Mouse (Mus musculus): Measurements from ENCODE around the gene Asb10. TPM values are rescaled to one million over a fixed set of nuclear protein-coding genes. Genes with fewer than 3 reads are reported as not detected.

The Asb10 gene
- not detected for polyA plus RNA-seq (2017; shearing (Covaris generic))

GRCm38 (mm10) chr5:24540387-24541143, at the start of gene Asb10:
Gene Asb10, minus strand, starts transcription at chr5:24540978.

DNA sequence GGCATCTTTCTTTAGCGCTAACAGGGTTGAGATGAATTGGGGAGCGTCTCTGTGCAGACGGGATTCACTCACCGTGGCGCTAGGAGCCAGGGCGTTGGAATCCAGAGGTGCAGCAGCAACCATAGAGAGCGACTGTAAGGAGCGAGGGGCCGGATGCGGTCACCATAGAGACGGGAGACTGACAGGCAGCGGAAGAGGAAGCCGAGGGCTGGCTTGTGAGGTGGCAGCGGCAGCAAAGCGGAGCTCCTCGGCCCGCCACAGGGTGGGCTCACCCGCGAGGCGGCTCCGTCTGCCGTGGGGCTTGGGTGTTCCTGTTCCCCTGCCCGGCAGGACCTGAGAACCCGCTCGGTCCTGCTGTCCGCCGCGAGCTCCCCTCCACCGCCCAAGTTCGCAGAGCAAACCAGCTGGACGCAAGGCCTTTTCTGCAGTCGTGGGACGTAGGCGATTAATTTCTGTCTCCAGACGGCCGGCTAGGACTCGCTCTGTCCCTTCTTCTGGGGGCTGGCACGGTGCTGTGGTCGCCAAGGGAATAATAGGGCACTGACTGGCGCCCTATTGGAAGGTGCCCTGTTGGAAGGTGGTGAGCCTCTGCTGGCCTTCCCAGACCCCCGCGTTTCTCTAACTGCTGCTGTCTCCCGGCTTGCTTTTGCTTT, 45.9 kb upstream of the Asb10 start, which contains the start of gene Chpf2:
Gene Chpf2, plus strand, starts transcription at position 195 of the 653 bp plus-strand sequence.

GRCm38 (mm10) chr5:24577183-24577929, 36.6 kb upstream of the Asb10 start, which contains the start of gene Abcf2:
Gene Abcf2, minus strand, starts transcription at chr5:24577467.

DNA sequence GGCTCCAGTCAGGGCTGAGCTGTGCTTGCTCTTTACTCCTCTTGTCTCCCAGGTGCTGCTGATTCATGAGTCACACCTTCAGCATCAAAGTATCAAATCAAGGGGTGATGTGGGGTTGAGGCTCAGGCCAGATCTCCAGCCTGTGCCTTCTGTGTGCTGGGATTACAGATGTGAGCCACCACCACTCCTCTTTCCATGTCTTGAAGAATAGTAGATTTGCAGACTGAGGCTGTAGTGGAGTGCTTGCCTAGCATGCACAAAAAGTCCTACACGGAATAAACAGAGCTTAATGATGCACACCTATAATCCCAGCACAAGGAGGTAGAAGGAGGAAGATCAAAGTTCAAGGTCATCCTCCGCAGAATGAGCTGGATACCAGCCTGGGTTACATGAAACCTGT, 15.9 kb upstream of the Asb10 start, which contains the start of gene 4931409K22Rik:
Gene 4931409K22Rik, minus strand, starts transcription at position 101 of the 400 bp plus-strand sequence.

GRCm38 (mm10) chr5:24526889-24527230, 13.9 kb downstream of the Asb10 start, which contains the start of gene Gbx1:
Gene Gbx1, minus strand, starts transcription at chr5:24527202.

Other genes starting within 250 kb of the Asb10 start
- 2.7 TPM for gene Kcnh2, start 189.4 kb downstream of the Asb10 start, polyA plus RNA-seq (2017; shearing (Covaris generic))
- gene Nos3, start 176.2 kb downstream of the Asb10 start, polyA plus RNA-seq (2017; shearing (Covaris generic)): 0.14 TPM
- 0.68 TPM for gene Atg9b, start 148.8 kb downstream of the Asb10 start, polyA plus RNA-seq (2017; shearing (Covaris generic))
- gene Abcb8, start 147.3 kb downstream of the Asb10 start, polyA plus RNA-seq (2017; shearing (Covaris generic)): 29.1 TPM
- gene Asic3, start 127.6 kb downstream of the Asb10 start, polyA plus RNA-seq (2017; shearing (Covaris generic)): not detected
- 102 TPM for gene Cdk5, start 117.4 kb downstream of the Asb10 start, polyA plus RNA-seq (2017; shearing (Covaris generic))
- gene Slc4a2, start 117.1 kb downstream of the Asb10 start, polyA plus RNA-seq (2017; shearing (Covaris generic)): 45.7 TPM
- 112 TPM for gene Fastk, start 95.7 kb downstream of the Asb10 start, polyA plus RNA-seq (2017; shearing (Covaris generic))
- 91.4 TPM for gene Tmub1, start 93.1 kb downstream of the Asb10 start, polyA plus RNA-seq (2017; shearing (Covaris generic))
- gene Agap3, start 88.8 kb downstream of the Asb10 start, polyA plus RNA-seq (2017; shearing (Covaris generic)): 5.2 TPM
- gene Gbx1, start 13.8 kb downstream of the Asb10 start, polyA plus RNA-seq (2017; shearing (Covaris generic)): not detected
- not detected for gene 4931409K22Rik, start 15.8 kb upstream of the Asb10 start, polyA plus RNA-seq (2017; shearing (Covaris generic))
- gene Abcf2, start 36.5 kb upstream of the Asb10 start, polyA plus RNA-seq (2017; shearing (Covaris generic)): 100.0 TPM
- gene Chpf2, start 45.8 kb upstream of the Asb10 start, polyA plus RNA-seq (2017; shearing (Covaris generic)): 38.5 TPM
- gene Smarcd3, start 83.4 kb upstream of the Asb10 start, polyA plus RNA-seq (2017; shearing (Covaris generic)): 1.2 TPM
- 104 TPM for gene Nub1, start 144.6 kb upstream of the Asb10 start, polyA plus RNA-seq (2017; shearing (Covaris generic))
- gene Wdr86, start 189.7 kb upstream of the Asb10 start, polyA plus RNA-seq (2017; shearing (Covaris generic)): 0.35 TPM
- 1.5 TPM for gene Crygn, start 217.0 kb upstream of the Asb10 start, polyA plus RNA-seq (2017; shearing (Covaris generic))